Mouse (Mus musculus) lung, postnatal 0 days (tissue): ENCODE results near the gene Grm4.

ENCODE experiments used
- CTCF ChIP-seq: IDR thresholded peaks from 2 replicates; pipeline ENCODE4 v1.5.1; 2016; ENCODE audit warnings: antibody characterized with exemption, mild to moderate bottlenecking
- EP300 ChIP-seq: IDR thresholded peaks from 2 replicates; pipeline ENCODE4 v1.6.1; 2016; ENCODE audit warnings: antibody characterized with exemption, mild to moderate bottlenecking, control low read depth

DNA sequence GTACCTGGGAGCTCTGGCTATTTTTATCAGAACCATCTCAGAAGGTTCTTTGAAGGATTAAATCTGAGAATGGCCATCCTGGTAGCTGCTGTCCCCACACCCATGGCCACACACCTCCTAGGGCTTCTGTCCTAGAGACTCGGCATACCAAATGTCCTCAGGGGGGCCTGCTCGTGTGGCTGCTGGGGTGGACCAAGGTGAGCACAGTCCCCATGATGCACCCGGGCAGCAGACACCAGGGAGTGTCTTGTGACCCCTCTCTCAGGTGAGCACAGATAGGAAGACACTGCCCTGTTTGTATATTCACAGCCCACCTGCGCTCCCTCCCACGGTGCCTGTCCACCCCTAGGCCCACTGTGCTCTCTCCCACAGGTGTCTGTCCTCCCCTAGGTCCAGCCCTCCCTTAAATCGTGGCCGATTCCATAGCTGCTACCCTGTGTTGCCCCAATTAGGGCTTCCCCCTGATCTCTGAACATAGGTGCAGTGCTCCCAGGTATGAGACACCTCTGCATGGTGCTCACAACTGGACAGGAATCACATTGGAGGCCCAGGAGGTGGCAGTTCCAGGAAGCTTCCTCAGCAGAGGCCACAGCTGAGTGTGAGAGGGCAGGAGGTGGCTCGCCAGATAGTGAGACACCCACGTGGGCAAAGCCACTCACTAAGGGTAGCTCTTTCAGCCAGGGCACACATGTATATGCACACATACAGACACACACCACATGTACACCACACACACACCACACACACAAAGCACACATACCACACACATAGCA lies 66.0 kb downstream of the Grm4 start:
- TF ChIP-seq CTCF (no peak), EP300 (no peak)
